Mouse (Mus musculus) G1E (cell line): Measurements from ENCODE around the gene BC034090.
"Not testable (repeated sequence)": the region's sequence is repeated elsewhere in the genome, so short reads cannot be mapped to it uniquely, and the experiment has no call there.

Experiments
- CTCF ChIP-seq: IDR thresholded peaks from 2 replicates; pipeline ENCODE4 v1.5.1; 2012; ENCODE audit warnings: low read depth, low read length, inconsistent platforms, mixed read lengths
- GATA1 ChIP-seq: IDR thresholded peaks from 2 replicates; pipeline ENCODE4 v1.6.1; 2012; ENCODE audit warnings: borderline replicate concordance, low read length, inconsistent platforms, mixed read lengths
- GATA2 ChIP-seq: IDR thresholded peaks from 2 replicates; pipeline ENCODE4 v1.6.1; 2012; ENCODE audit warnings: low read depth, low read length, inconsistent platforms, borderline replicate concordance
- POLR2AphosphoS5 ChIP-seq: IDR thresholded peaks from 2 replicates; pipeline ENCODE4 v1.6.1; 2012; ENCODE audit warnings: low read depth, low read length, inconsistent platforms; ENCODE audit not compliant: insufficient replicate concordance
- TAL1 ChIP-seq: conservative IDR thresholded peaks from 2 replicates; pipeline ENCODE4 v1.6.1; 2012; ENCODE audit warnings: low read depth, low read length, inconsistent platforms, mixed read lengths

DNA sequence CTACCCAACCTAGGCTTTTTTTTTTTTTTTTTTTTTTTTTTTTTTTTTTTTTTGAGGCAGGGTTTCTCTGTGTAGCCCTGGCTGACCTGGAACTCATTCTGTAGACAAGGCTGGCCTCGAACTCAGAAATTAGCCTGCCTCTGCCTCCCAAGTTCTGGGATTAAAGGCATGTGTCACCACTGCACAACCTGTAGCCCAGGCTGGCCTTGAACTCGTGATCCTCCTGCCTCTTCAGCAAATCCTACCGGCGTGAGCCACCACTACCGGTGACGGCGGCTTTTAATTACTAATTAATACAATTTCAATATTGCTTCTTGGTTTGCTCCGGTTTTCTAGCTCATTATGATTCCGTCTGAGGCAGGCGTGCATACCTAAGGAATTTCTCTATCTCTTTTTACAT lies 18.3 kb upstream of the BC034090 start:
- not testable (repeated sequence) for TF ChIP-seq CTCF, POLR2AphosphoS5, TAL1, GATA1, GATA2
